Mouse (Mus musculus) lung, embryonic 14.5 days (tissue): Measurements from ENCODE around the gene Olfr166. TPM values are rescaled to one million over a fixed set of nuclear protein-coding genes. Genes with fewer than 3 reads are reported as not detected.
"Not testable (repeated sequence)": the region's sequence is repeated elsewhere in the genome, so short reads cannot be mapped to it uniquely, and the experiment has no call there.

Experiments
- ATAC-seq: fragments of 200-750 bp; cut with Nextera tagmentation; 2 replicates; pipeline ENCODE4 v1.8.0; 2017; ENCODE audit warnings: mild to moderate bottlenecking, moderate TSS enrichment, moderate library complexity; ENCODE audit not compliant: insufficient read depth
- DNase-seq: peaks from one replicate; pipeline ENCODE4 v3.0.0-alpha.2; 2015
- H3K27ac ChIP-seq: fragments of 300-500 bp; sonication (generic); 2 replicates; pipeline ENCODE4 v1.5.1; 2014; ENCODE audit warnings: low read depth, mild to moderate bottlenecking, moderate library complexity
- H3K27me3 ChIP-seq: fragments of 300-500 bp; sonication (generic); 2 replicates; pipeline ENCODE4 v1.6.1; 2014; ENCODE audit warnings: low read length, control low read depth; ENCODE audit not compliant: insufficient read depth
- H3K36me3 ChIP-seq: fragments of 300-500 bp; sonication (generic); 2 replicates; pipeline ENCODE4 v1.6.1; 2014; ENCODE audit warnings: control low read depth; ENCODE audit not compliant: insufficient read depth
- H3K4me1 ChIP-seq: fragments of 300-500 bp; sonication (generic); 2 replicates; pipeline ENCODE4 v1.6.1; 2014; ENCODE audit warnings: antibody characterized with exemption, control low read depth; ENCODE audit not compliant: insufficient read depth
- H3K4me2 ChIP-seq: fragments of 300-500 bp; sonication (generic); 2 replicates; pipeline ENCODE4 v1.6.1; 2014; ENCODE audit warnings: mild to moderate bottlenecking
- H3K4me3 ChIP-seq: fragments of 300-500 bp; sonication (generic); 2 replicates; pipeline ENCODE4 v1.5.1; 2014; ENCODE audit warnings: low read depth, low read length
- H3K9ac ChIP-seq: fragments of 300-500 bp; sonication (generic); 2 replicates; pipeline ENCODE4 v1.6.1; 2014
- H3K9me3 ChIP-seq: fragments of 300-500 bp; sonication (generic); 2 replicates; pipeline ENCODE4 v1.6.1; 2016; ENCODE audit warnings: low read depth, low read length, control low read depth
- CTCF ChIP-seq: IDR thresholded peaks from 2 replicates; pipeline ENCODE4 v1.5.1; 2016; ENCODE audit warnings: antibody characterized with exemption, low read depth
- WGBS: fragments of 180-500 bp; shearing (Covaris S2); extraction: QIAGEN DNeasy Blood & Tissue Kit; methylation state at CpG from one replicate; pipeline ENCODE4 v1.1.7; 2014; 5-methylcytosine and 5-hydroxymethylcytosine counted together
- polyA plus RNA-seq: library from polyadenylated mRNA; unstranded; fragments of >200 nt; fragmentation: Nextera tagmentation; extraction: Ambion mirVana; gene quantifications from 2 replicates; pipeline ENCODE4 v1.2.1, GENCODE M21; 2014

The Olfr166 gene
- not detected in 2 replicates for polyA plus RNA-seq

- Histone ChIP-seq H3K4me1 (no peaks in the 10 kb centered on the region), H3K27ac (no peak within 1 kb of the TSS), H3K9me3 (no peaks in the 10 kb centered on the region), H3K36me3 (no peaks in the 10 kb centered on the region), H3K27me3 (no peaks in the 10 kb centered on the region), H3K4me3 (no peak within 1 kb of the TSS), H3K9ac (no peak within 1 kb of the TSS), H3K4me2 (no peak within 1 kb of the TSS)
- no peak for TF ChIP-seq CTCF
- DNase-seq, result no peak
- ATAC-seq, result no peak
Observed at GRCm38 (mm10) chr16:19483394-19483793, at the start of gene Olfr166. Gene Olfr166, plus strand, starts transcription at chr16:19483694.

GRCm38 (mm10) chr16:19458741-19459140 is 24.8 kb upstream of the Olfr166 start:
- 77% methylated on average over 4 of the region's 4 CpGs for WGBS
- not testable (repeated sequence) for ATAC-seq, H3K27ac ChIP-seq, H3K36me3 ChIP-seq, H3K9ac ChIP-seq, H3K27me3 ChIP-seq, H3K9me3 ChIP-seq, H3K4me2 ChIP-seq, H3K4me3 ChIP-seq, H3K4me1 ChIP-seq, DNase-seq

- Histone ChIP-seq H3K4me3 (no peak overlapping the region), H3K4me1 (no peaks in the 10 kb centered on the region), H3K36me3 (no peaks in the 10 kb centered on the region), H3K27me3 (no peaks in the 10 kb centered on the region), H3K9ac (no peak overlapping the region), H3K27ac (no peak overlapping the region), H3K4me2 (no peak overlapping the region), H3K9me3 (no peaks in the 10 kb centered on the region)
- ATAC-seq (no peak), DNase-seq (no peak)
- no peak for TF ChIP-seq CTCF
- 90% methylated on average over 1 of the region's 1 CpGs for WGBS
Observed at GRCm38 (mm10) chr16:19464365-19464764, 19.1 kb upstream of the Olfr166 start.

- H3K27me3 ChIP-seq, result no peaks in the 10 kb centered on the region
- 74% methylated on average over 2 of the region's 2 CpGs for WGBS
- no peaks in the 10 kb centered on the region for H3K9me3 ChIP-seq
- H3K27ac ChIP-seq, result no peak within 1 kb of the TSS
- H3K4me2 ChIP-seq, result no peak within 1 kb of the TSS
- no peaks in the 10 kb centered on the region for H3K4me1 ChIP-seq
- ATAC-seq (no peak), DNase-seq (no peak)
- H3K4me3 ChIP-seq, result no peak within 1 kb of the TSS
- TF ChIP-seq CTCF, result no peak
- H3K9ac ChIP-seq, result no peak within 1 kb of the TSS
- H3K36me3 ChIP-seq, result no peaks in the 10 kb centered on the region
Observed at GRCm38 (mm10) chr16:19522166-19522565, 38.7 kb downstream of the Olfr166 start, which contains the start of gene Olfr167. Gene Olfr167, minus strand, starts transcription at chr16:19522266.

GRCm38 (mm10) chr16:19535455-19535854 is 52.0 kb downstream of the Olfr166 start, which contains the start of gene Olfr168:
Gene Olfr168, minus strand, starts transcription at chr16:19535555.
- ATAC-seq (no peak), DNase-seq (no peak)
- H3K4me2 ChIP-seq, result no peak within 1 kb of the TSS
- H3K27me3 ChIP-seq, result no peaks in the 10 kb centered on the region
- TF ChIP-seq CTCF, result no peak
- no peaks in the 10 kb centered on the region for H3K9me3 ChIP-seq
- no peak within 1 kb of the TSS for H3K4me3 ChIP-seq
- H3K9ac ChIP-seq, result no peak within 1 kb of the TSS
- no peak within 1 kb of the TSS for H3K27ac ChIP-seq
- no peaks in the 10 kb centered on the region for H3K36me3 ChIP-seq
- no peaks in the 10 kb centered on the region for H3K4me1 ChIP-seq

Other genes with a start within 250 kb of the Olfr166 start
- gene Olfr164, start 169.6 kb upstream of the Olfr166 start, polyA plus RNA-seq, result not detected in 2 replicates
- gene Olfr165, start 60.6 kb upstream of the Olfr166 start, polyA plus RNA-seq, result not detected in 2 replicates
- not detected in 2 replicates for gene Olfr167, start 38.6 kb downstream of the Olfr166 start, polyA plus RNA-seq
- gene Olfr168, start 51.9 kb downstream of the Olfr166 start, polyA plus RNA-seq, result not detected in 2 replicates
- gene Olfr169, start 88.1 kb downstream of the Olfr166 start, polyA plus RNA-seq, result not detected in 2 replicates
- gene Olfr170, start 128.2 kb downstream of the Olfr166 start, polyA plus RNA-seq, result not detected in 2 replicates
- not detected in 2 replicates for gene Olfr171, start 146.2 kb downstream of the Olfr166 start, polyA plus RNA-seq
- 4.3 and 4.7 TPM in 2 replicates for gene Lamp3, start 222.7 kb downstream of the Olfr166 start, polyA plus RNA-seq